Mouse (Mus musculus): ENCODE results near the gene Camta1. TPM values are rescaled to one million over a fixed set of nuclear protein-coding genes. Genes with fewer than 3 reads are reported as not detected.

The Camta1 gene
- polyA plus RNA-seq, 1 experiment from 2014 or later: 78.7 TPM

DNA sequence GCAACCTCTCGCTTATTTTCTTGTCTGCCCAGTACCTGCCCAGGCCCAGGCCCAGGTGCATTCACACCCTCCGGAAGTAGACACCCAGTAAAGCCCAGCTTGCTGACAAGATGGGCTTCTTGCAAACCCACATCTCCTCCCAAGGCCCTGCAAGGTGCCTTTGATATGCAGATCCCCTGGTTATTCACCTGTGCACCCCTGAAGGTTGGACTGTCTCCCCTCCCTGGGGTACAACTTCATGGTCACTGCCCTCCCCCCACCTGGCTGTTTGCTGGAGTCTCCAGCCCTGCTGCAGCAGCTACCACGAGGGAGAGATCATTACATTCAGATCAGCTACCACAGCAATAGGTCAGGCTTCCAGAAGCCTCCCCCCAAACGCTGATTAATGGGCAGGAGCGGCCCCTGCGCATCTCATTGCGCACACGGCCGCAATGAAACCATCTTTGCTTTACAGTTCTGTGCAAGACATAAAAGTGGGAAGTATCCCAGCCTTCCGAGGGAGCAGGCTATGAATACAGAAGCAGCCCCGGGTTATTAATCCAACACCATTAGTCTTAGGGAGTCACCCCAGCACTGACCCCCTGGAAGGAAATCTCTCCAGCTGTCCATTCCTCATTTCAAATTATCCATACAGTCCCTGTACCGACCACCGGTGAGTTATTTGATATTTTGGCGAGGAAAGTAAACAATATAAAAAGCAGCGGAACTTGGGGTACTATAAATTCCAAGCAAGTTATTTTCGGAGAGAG is 205.9 kb downstream of the Camta1 start:
- H3K9ac ChIP-seq: no peak overlapping the region
- no peaks in the 10 kb centered on the region for H3K36me3 ChIP-seq
- H3K4me1 ChIP-seq: no peaks in the 10 kb centered on the region
- 45% methylated on average over 16 of the region's 16 CpGs for WGBS
- no peaks in the 10 kb centered on the region for H3K9me3 ChIP-seq
- no peak overlapping the region for H3K4me3 ChIP-seq
- no peak overlapping the region for H3K4me2 ChIP-seq
- H3K27me3 ChIP-seq: no peaks in the 10 kb centered on the region
- ATAC-seq (ENCODE audit: borderline replicate concordance, extremely low read depth, low FRiP score, low TSS enrichment): no peak
- H3K27ac ChIP-seq: no peak overlapping the region

DNA sequence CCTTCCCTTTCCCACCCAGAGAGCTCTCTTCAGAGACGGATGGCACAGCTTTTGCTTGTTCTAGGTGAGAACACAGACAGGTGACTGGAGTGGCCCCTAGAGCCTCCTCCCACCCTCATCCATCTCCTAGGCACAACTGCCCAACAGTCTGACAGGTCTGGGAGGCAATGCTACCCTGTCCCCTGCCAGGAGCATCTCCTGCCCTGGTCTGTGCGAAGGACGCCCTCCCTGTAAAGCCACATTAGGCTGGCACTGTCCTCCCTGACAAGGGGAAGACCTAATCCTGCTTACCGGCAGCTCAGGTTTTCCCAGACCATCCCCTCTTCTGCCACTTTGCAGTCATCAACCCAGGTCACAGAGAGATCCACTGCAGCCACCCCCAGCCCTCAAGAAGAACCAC is 206.4 kb downstream of the Camta1 start:
- no peak overlapping the region for H3K9ac ChIP-seq
- no peak overlapping the region for H3K4me2 ChIP-seq
- ATAC-seq (ENCODE audit: borderline replicate concordance, extremely low read depth, low FRiP score, low TSS enrichment): no peak
- H3K9me3 ChIP-seq: no peaks in the 10 kb centered on the region
- H3K27me3 ChIP-seq: no peaks in the 10 kb centered on the region
- no peak overlapping the region for H3K4me3 ChIP-seq
- H3K27ac ChIP-seq: no peak overlapping the region
- H3K36me3 ChIP-seq: no peaks in the 10 kb centered on the region
- H3K4me1 ChIP-seq: no peaks in the 10 kb centered on the region
- 67% methylated on average over 4 of the region's 4 CpGs for WGBS

DNA sequence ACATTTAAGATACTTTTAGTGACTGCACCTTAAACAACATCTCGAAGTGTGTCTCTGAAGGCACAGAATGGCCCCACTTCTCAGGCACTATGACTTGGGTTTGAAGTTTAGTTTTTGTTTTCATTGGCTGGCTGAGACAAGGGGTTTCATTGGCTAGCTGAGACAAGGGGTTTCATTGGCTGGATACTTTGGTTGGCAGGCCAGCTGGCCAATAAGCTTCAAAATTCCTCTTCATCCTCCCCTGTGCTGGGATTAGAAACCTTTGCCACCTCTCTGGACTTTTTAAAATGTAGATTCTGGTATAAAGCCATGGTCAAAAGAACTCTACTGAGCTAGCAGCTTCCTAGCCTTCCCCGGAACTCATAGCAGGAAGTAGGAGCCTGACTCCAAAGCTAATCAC is 219.3 kb downstream of the Camta1 start:
- Histone ChIP-seq H3K9me3 (no peaks in the 10 kb centered on the region), H3K4me3 (no peak overlapping the region), H3K36me3 (no peaks in the 10 kb centered on the region), H3K4me1 (no peaks in the 10 kb centered on the region), H3K27ac (no peak overlapping the region), H3K27me3 (no peaks in the 10 kb centered on the region), H3K4me2 (no peak overlapping the region), H3K9ac (no peak overlapping the region)
- no peak for ATAC-seq (ENCODE audit: borderline replicate concordance, extremely low read depth, low FRiP score, low TSS enrichment)
- WGBS: 89% methylated on average over 2 of the region's 2 CpGs

DNA sequence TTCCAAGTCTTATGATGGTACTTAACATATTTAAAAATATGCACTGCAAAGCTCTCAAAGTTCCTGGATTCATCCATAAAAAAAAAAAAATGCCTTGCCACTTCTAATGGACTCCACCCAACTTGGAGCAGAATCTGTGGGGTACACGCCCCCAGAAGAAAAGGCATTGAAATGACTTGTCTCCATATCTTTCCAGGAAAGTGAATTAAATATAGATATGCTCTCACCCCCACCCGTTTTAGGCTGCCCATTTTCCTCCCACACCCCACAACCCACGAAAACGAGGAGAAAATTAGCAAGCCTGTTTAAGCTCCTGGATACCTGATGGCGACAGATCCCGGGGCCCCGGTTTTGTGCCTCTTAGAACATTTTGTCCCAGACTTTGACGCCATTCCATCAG is 220.7 kb downstream of the Camta1 start:
- no peak overlapping the region for H3K9ac ChIP-seq
- H3K4me1 ChIP-seq: no peaks in the 10 kb centered on the region
- H3K4me3 ChIP-seq: no peak overlapping the region
- no peak for ATAC-seq (ENCODE audit: borderline replicate concordance, extremely low read depth, low FRiP score, low TSS enrichment)
- H3K9me3 ChIP-seq: no peaks in the 10 kb centered on the region
- no peak overlapping the region for H3K27ac ChIP-seq
- no peak overlapping the region for H3K4me2 ChIP-seq
- no peaks in the 10 kb centered on the region for H3K36me3 ChIP-seq
- WGBS: 65% methylated on average over 8 of the region's 8 CpGs
- no peaks in the 10 kb centered on the region for H3K27me3 ChIP-seq

DNA sequence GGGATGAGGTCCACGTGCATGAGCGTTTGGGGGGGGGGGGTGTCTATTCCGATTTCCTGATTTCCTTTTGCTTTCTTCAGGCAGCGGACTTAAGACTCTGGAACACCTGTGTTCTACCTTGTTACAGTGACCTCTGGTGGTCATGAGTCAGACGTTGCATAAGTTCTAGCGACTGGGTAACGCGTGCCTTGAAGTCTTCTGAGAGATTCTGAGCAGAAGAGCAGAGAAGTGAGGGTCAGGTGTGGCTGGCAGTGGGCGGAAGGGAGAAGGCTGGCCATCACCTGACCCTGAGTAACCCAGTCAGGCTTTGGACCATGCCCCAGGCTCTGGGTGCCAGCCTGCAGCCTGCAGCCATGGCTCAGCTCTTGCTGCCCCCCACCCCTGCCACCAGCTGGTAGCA is 222.7 kb downstream of the Camta1 start:
- no peak for ATAC-seq (ENCODE audit: borderline replicate concordance, extremely low read depth, low FRiP score, low TSS enrichment)

DNA sequence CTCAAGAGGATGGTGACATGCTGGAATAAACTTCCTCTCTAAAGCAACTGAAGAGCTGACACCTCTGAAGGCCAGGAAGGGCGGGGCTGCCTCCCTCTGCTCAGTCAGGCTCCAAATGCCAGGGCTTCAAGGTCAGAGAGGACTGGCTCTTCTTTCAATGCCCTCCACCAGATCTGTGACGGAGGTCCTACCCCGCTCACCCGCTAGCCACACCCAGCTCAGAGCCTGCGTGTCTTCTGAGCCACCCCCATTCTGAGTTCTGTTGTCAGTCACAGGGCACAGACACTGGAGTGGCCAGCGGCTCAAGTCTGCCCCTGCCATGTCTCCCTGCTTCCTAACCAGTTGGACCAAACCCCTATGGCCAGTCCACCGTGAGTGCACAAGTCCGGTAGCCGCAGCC is 224.3 kb downstream of the Camta1 start:
- no peak overlapping the region for H3K27ac ChIP-seq
- ATAC-seq (ENCODE audit: borderline replicate concordance, extremely low read depth, low FRiP score, low TSS enrichment): no peak
- WGBS: 47% methylated on average over 9 of the region's 9 CpGs
- H3K9ac ChIP-seq: no peak overlapping the region
- peaks cover 7% of the 10 kb centered on the region for H3K4me1 ChIP-seq
- no peaks in the 10 kb centered on the region for H3K27me3 ChIP-seq
- no peak overlapping the region for H3K4me3 ChIP-seq
- no peak overlapping the region for H3K4me2 ChIP-seq
- H3K9me3 ChIP-seq: no peaks in the 10 kb centered on the region
- no peaks in the 10 kb centered on the region for H3K36me3 ChIP-seq

More for the DNA sequence above, 222.7 kb downstream of the Camta1 start:
- 13% methylated on average over 9 of the region's 9 CpGs for WGBS
- Histone ChIP-seq H3K4me2 (no peak overlapping the region), H3K4me3 (no peak overlapping the region), H3K4me1 (peaks cover 7% of the 10 kb centered on the region), H3K9ac (no peak overlapping the region), H3K27me3 (no peaks in the 10 kb centered on the region), H3K36me3 (no peaks in the 10 kb centered on the region), H3K9me3 (no peaks in the 10 kb centered on the region), H3K27ac (no peak overlapping the region)

DNA sequence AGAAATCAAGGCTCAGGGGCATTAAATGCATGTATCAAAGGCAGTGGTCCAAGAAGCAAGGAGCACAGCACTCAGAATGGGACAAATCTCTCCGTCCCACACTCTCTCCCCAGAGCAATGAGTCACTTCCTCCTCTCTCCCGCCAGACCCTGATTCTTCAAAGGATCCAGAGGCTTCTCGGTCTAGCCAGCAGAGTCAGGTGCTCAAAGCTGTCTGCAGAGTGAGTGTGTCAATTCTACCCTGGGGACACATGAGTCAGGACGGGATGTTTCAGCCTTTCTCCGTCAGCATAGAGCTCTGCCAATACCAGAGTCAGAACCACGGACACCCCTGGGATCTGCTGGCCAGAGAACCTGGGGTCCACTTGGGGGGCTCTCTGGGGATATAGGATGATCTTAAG is 226.9 kb downstream of the Camta1 start:
- ATAC-seq (ENCODE audit: borderline replicate concordance, extremely low read depth, low FRiP score, low TSS enrichment): no peak
- WGBS: 27% methylated on average over 6 of the region's 6 CpGs
- Histone ChIP-seq H3K36me3 (no peaks in the 10 kb centered on the region), H3K9ac (no peak overlapping the region), H3K4me3 (no peak overlapping the region), H3K4me1 (peaks cover 7% of the 10 kb centered on the region), H3K27ac (no peak overlapping the region), H3K9me3 (no peaks in the 10 kb centered on the region), H3K27me3 (no peaks in the 10 kb centered on the region), H3K4me2 (no peak overlapping the region)

DNA sequence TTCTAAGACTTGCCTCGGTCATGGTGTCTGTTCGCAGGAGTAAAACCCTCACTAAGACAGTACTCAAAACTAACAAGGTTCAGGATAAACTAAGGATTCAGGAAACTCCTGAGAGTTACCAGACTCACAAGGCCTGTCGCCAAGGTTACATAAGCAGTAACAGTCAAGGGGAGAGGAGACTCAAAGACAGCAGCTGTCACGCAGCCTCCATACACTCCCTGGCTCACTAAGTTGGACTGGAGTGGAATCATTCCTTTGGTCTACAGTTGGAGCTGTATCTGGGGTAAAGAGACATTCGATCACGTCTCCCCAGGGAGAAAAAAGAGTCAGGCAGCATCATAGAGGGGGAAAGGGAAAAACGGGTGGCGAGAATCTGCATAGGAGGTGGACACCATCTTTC is 227.9 kb downstream of the Camta1 start:
- no peak overlapping the region for H3K9ac ChIP-seq
- no peaks in the 10 kb centered on the region for H3K36me3 ChIP-seq
- no peak for ATAC-seq (ENCODE audit: borderline replicate concordance, extremely low read depth, low FRiP score, low TSS enrichment)
- H3K4me1 ChIP-seq: peaks cover 7% of the 10 kb centered on the region
- WGBS: 82% methylated on average over 8 of the region's 8 CpGs
- H3K27me3 ChIP-seq: no peaks in the 10 kb centered on the region
- no peaks in the 10 kb centered on the region for H3K9me3 ChIP-seq
- no peak overlapping the region for H3K4me2 ChIP-seq
- H3K27ac ChIP-seq: no peak overlapping the region
- no peak overlapping the region for H3K4me3 ChIP-seq

DNA sequence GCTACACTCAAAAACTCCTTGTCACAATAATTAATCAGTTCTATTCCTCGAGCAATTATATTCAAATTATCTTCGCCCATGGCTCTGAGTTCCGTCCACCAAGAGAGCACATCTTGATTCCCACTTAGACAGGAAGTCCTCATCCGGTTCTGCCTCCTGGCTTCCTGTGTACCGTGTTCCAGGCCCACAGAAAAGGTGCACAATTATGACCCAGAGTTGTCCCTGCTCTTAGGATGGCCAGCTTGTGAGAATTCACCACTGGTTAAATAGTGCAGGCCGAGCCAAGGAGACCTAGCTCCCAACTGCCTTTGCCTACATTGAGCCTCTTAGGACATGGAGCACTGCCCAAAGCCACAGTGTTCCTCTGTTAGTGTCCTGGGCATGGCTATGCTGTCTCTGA is 229.4 kb downstream of the Camta1 start:
- H3K27me3 ChIP-seq: no peaks in the 10 kb centered on the region
- WGBS: 68% methylated on average over 6 of the region's 6 CpGs
- no peak overlapping the region for H3K4me3 ChIP-seq
- no peak overlapping the region for H3K9ac ChIP-seq
- H3K9me3 ChIP-seq: no peaks in the 10 kb centered on the region
- ATAC-seq (ENCODE audit: borderline replicate concordance, extremely low read depth, low FRiP score, low TSS enrichment): no peak
- H3K4me2 ChIP-seq: no peak overlapping the region
- H3K27ac ChIP-seq: no peak overlapping the region
- H3K36me3 ChIP-seq: no peaks in the 10 kb centered on the region
- H3K4me1 ChIP-seq: peaks cover 7% of the 10 kb centered on the region

DNA sequence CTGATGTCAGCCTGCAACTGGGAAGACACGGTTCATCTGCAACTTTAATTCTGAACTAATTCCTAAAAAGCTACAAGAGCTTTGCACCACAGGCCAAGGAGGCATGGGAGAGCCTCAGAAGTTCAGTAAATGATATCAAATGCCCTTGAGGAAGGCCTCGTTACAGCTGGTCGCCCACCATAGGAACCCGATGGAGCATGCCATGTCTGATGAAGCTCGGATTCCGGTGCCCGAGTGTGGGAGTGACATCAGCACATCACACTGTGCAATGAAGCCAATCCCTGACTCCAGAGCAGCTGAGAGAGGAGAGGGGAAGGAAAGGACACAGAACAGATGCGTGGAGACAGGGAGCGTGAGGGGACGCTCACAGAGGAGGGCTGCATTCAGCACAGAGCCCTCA is 231.0 kb downstream of the Camta1 start:
- H3K9ac ChIP-seq: no peak overlapping the region
- no peak overlapping the region for H3K4me3 ChIP-seq
- 80% methylated on average over 10 of the region's 10 CpGs for WGBS
- H3K9me3 ChIP-seq: no peaks in the 10 kb centered on the region
- ATAC-seq (ENCODE audit: borderline replicate concordance, extremely low read depth, low FRiP score, low TSS enrichment): no peak
- H3K4me1 ChIP-seq: peaks cover 7% of the 10 kb centered on the region
- H3K4me2 ChIP-seq: no peak overlapping the region
- no peaks in the 10 kb centered on the region for H3K27me3 ChIP-seq
- no peaks in the 10 kb centered on the region for H3K36me3 ChIP-seq
- H3K27ac ChIP-seq: no peak overlapping the region

DNA sequence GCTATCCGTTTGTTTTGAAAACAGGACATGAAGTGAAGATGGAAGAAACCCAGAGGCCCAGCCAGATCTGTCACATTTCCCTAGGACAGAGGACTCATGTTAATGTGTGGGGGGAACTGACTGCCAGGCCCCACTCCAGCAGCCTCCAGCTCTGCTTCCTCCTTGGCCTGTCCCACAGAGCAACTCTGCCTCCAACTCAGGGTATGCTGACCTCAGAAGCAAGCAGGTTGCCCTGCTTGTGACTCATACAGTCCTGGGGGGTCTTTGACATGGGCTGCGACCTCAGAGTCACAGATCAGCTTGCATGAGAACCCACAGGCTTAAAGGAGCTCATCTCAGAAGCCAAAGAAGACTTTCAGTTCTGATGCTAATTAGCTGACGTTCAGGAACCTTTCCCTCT is 231.4 kb downstream of the Camta1 start:
- Histone ChIP-seq H3K9me3 (no peaks in the 10 kb centered on the region), H3K36me3 (no peaks in the 10 kb centered on the region), H3K4me3 (no peak overlapping the region), H3K27ac (no peak overlapping the region), H3K4me2 (no peak overlapping the region), H3K27me3 (no peaks in the 10 kb centered on the region), H3K4me1 (peaks cover 6% of the 10 kb centered on the region), H3K9ac (no peak overlapping the region)
- WGBS: 52% methylated on average over 3 of the region's 3 CpGs
- no peak for ATAC-seq (ENCODE audit: borderline replicate concordance, extremely low read depth, low FRiP score, low TSS enrichment)

DNA sequence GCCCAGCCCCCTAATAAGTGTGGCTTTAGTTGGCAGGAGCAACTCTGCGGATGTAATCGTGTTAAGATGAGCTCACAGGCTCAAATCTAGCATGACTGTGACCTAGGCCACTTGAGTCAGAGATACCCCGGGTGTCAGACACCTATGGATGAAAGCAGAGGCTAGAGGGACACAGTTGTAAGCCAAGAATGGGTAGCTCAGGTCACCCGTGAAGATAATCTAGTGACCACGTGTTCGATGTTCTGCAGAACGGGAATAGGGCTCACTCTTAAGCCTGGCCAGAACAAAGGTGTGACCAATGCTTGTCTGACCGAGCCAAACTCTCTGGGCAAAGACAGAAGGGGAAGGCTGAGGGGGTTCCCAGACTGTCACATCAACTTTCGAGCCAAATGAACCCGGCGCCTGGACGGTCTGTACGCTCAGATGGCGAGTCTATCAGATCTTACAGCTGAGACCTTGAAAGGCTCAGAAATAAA is 242.1 kb downstream of the Camta1 start:
- H3K9ac ChIP-seq: no peak overlapping the region
- no peak for ATAC-seq (ENCODE audit: borderline replicate concordance, extremely low read depth, low FRiP score, low TSS enrichment)

More for the DNA sequence above, 242.1 kb downstream of the Camta1 start:
- H3K27ac ChIP-seq: no peak overlapping the region
- H3K4me3 ChIP-seq: no peak overlapping the region
- no peaks in the 10 kb centered on the region for H3K36me3 ChIP-seq
- 78% methylated on average over 14 of the region's 14 CpGs for WGBS
- H3K4me2 ChIP-seq: no peak overlapping the region
- H3K27me3 ChIP-seq: no peaks in the 10 kb centered on the region
- no peaks in the 10 kb centered on the region for H3K9me3 ChIP-seq
- no peaks in the 10 kb centered on the region for H3K4me1 ChIP-seq

All from lung, embryonic 15.5 days (tissue).